Mouse (Mus musculus) lung, postnatal 10 days (tissue): ENCODE results near the gene Lsm6.
"Not testable (repeated sequence)": the region's sequence is repeated elsewhere in the genome, so short reads cannot be mapped to it uniquely, and the experiment has no call there.

Source experiments
- DNase-seq: peaks from one replicate; pipeline ENCODE4 v3.0.0; 2021

Lsm6 gene

GRCm38 (mm10) chr8:78820673-78821310 lies at the start of gene Lsm6:
Gene Lsm6, minus strand, starts transcription at chr8:78821140.
- DNase-seq = peak; percentile 99

- DNase-seq = peak; percentile 29
These were observed 46.1 kb upstream of the Lsm6 start for GRCm38 (mm10) chr8:78867036-78867435.

GRCm38 (mm10) chr8:78863001-78863400 lies 42.1 kb upstream of the Lsm6 start:
- no peak for DNase-seq

GRCm38 (mm10) chr8:78862046-78862445 lies 41.1 kb upstream of the Lsm6 start:
- peak; percentile 15 for DNase-seq

GRCm38 (mm10) chr8:78860789-78861188 lies 39.8 kb upstream of the Lsm6 start:
- DNase-seq = no peak

- no peak for DNase-seq
These were observed 36.5 kb upstream of the Lsm6 start for GRCm38 (mm10) chr8:78857421-78857820.

- DNase-seq = no peak
These were observed 31.3 kb upstream of the Lsm6 start for GRCm38 (mm10) chr8:78852279-78852678.

GRCm38 (mm10) chr8:78847240-78847639 lies 26.3 kb upstream of the Lsm6 start:
- no peak for DNase-seq

GRCm38 (mm10) chr8:78844559-78844958 lies 23.6 kb upstream of the Lsm6 start:
- DNase-seq = no peak

GRCm38 (mm10) chr8:78838656-78839413 lies 17.9 kb upstream of the Lsm6 start:
- no peak for DNase-seq

GRCm38 (mm10) chr8:78836091-78836490 lies 15.2 kb upstream of the Lsm6 start:
- DNase-seq = no peak

GRCm38 (mm10) chr8:78828414-78828813 lies 7.5 kb upstream of the Lsm6 start:
- no peak for DNase-seq

GRCm38 (mm10) chr8:78824515-78824914 lies 3.6 kb upstream of the Lsm6 start:
- DNase-seq = no peak

GRCm38 (mm10) chr8:78819973-78820372 lies 967 bp downstream of the Lsm6 start:
- not testable (repeated sequence) for DNase-seq

GRCm38 (mm10) chr8:78814743-78815142 lies 6.2 kb downstream of the Lsm6 start:
- DNase-seq = no peak

- DNase-seq = no peak
These were observed 7.9 kb downstream of the Lsm6 start for GRCm38 (mm10) chr8:78813021-78813420.

GRCm38 (mm10) chr8:78812446-78812845 lies 8.5 kb downstream of the Lsm6 start:
- DNase-seq = no peak

- no peak for DNase-seq
These were observed 9.2 kb downstream of the Lsm6 start for GRCm38 (mm10) chr8:78811748-78812147.

- DNase-seq = no peak
These were observed 10.7 kb downstream of the Lsm6 start for GRCm38 (mm10) chr8:78810207-78810675.

GRCm38 (mm10) chr8:78809454-78810206 lies 11.3 kb downstream of the Lsm6 start:
- DNase-seq = no peak

- DNase-seq = no peak
These were observed 12.1 kb downstream of the Lsm6 start for GRCm38 (mm10) chr8:78808888-78809287.

GRCm38 (mm10) chr8:78808439-78808838 lies 12.5 kb downstream of the Lsm6 start:
- DNase-seq = no peak

GRCm38 (mm10) chr8:78807283-78807682 lies 13.7 kb downstream of the Lsm6 start:
- DNase-seq = no peak

- no peak for DNase-seq
These were observed 14.9 kb downstream of the Lsm6 start for GRCm38 (mm10) chr8:78806006-78806405.
